Mouse (Mus musculus) liver, embryonic 13.5 days (tissue): ENCODE measurements at regions not wholly inside any gene's neighbourhood (a gene's known extent, or its start where the extent isn't known, plus 50 kb on each side); places are given as distances from the start of the nearest gene placed in this dataset.

Experiments
- ATAC-seq: fragments of 200-750 bp; cut with Nextera tagmentation; 2 replicates; pipeline ENCODE4 v1.8.0; 2017; ENCODE audit warnings: low read depth, mild to moderate bottlenecking, moderate number of reproducible peaks, moderate library complexity
- DNase-seq: peaks from one replicate; pipeline ENCODE4 v3.0.0; 2022
- H3K27ac ChIP-seq: fragments of 300-500 bp; sonication (generic); 2 replicates; pipeline ENCODE4 v1.5.1; 2015; ENCODE audit warnings: moderate library complexity, mild to moderate bottlenecking, inconsistent platforms
- H3K27me3 ChIP-seq: fragments of 300-500 bp; sonication (generic); 2 replicates; pipeline ENCODE4 v1.6.1; 2015; ENCODE audit warnings: mild to moderate bottlenecking, inconsistent platforms
- H3K36me3 ChIP-seq: fragments of 300-500 bp; sonication (generic); 2 replicates; pipeline ENCODE4 v1.6.1; 2015; ENCODE audit warnings: mild to moderate bottlenecking, inconsistent platforms
- H3K4me1 ChIP-seq: fragments of 300-500 bp; sonication (generic); replicated peaks from 2 replicates; pipeline ENCODE4 v1.6.1; 2015; ENCODE audit warnings: inconsistent platforms
- H3K4me2 ChIP-seq: fragments of 300-500 bp; sonication (generic); 2 replicates; pipeline ENCODE4 v1.6.1; 2015; ENCODE audit warnings: inconsistent platforms, mild to moderate bottlenecking, moderate library complexity
- H3K4me3 ChIP-seq: fragments of 300-500 bp; sonication (generic); replicated peaks from 2 replicates; pipeline ENCODE4 v1.5.1; 2015; ENCODE audit warnings: mild to moderate bottlenecking, inconsistent platforms
- H3K9ac ChIP-seq: fragments of 300-500 bp; sonication (generic); 2 replicates; pipeline ENCODE4 v1.6.1; 2015; ENCODE audit warnings: mild to moderate bottlenecking, inconsistent platforms
- H3K9me3 ChIP-seq: fragments of 300-500 bp; sonication (generic); replicated peaks from 2 replicates; pipeline ENCODE4 v1.6.1; 2016; ENCODE audit warnings: inconsistent platforms
- WGBS: fragments of 180-500 bp; shearing (Covaris S2); methylation state at CpG from one replicate; pipeline ENCODE4 v1.1.7; 2015; ENCODE audit not compliant: insufficient replicate concordance; 5-methylcytosine and 5-hydroxymethylcytosine counted together

- no peaks in the 10 kb centered on the region for H3K36me3 ChIP-seq
- H3K9ac ChIP-seq: no peak overlapping the region
- H3K4me2 ChIP-seq: no peak overlapping the region
- no peaks in the 10 kb centered on the region for H3K9me3 ChIP-seq
- H3K27ac ChIP-seq: no peak overlapping the region
- no peaks in the 10 kb centered on the region for H3K27me3 ChIP-seq
- H3K4me1 ChIP-seq: no peaks in the 10 kb centered on the region
- DNase-seq: no peak
- no peak overlapping the region for H3K4me3 ChIP-seq
- no peak for ATAC-seq
These were observed 457.9 kb downstream of the Prkd1 start for GRCm38 (mm10) chr12:50190892-50191539.

DNA sequence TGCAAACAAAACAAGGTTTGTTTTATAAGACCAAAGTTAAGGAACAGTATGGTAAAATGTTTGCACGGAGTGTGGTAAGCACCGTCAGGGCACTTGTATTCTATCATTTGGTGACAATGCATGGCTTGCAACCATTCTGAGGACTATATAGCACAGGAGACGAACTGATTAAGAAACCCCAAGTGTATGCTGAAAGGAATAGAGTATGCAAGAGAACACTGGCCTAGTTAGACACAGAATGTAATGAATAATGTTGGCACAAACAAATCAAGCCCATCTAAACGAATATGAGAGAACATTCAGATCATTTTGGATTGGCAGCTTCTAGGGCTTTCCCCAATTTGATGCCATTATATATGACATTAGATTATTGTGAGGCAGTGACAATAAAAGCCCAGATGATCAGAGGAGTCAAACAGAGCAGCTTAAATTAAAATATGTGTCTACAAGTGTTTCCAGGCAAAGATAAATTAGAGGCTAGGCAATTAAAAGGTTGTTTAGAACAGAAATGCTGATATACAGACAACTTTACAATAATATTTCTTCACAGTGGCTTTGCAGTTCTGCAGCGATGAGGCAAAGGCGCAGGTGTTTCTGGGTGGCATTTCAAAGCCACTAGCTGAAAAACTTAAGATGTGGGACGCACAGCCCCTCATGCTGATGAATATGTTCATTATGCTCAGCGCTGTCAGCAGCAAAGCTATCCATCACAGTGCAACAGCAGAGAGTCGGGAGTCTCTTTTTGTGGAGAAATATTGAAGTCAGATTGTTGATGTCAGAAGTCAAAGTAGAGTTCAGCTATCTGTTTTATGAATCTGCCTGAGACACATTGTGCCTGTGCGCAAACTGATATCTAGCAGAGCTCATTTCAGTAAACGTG lies 456.9 kb downstream of the Prkd1 start:
- WGBS: 63% methylated on average over 11 of the region's 11 CpGs
- no peak overlapping the region for H3K4me3 ChIP-seq
- DNase-seq (no peak), ATAC-seq (no peak)
- H3K4me1 ChIP-seq: no peaks in the 10 kb centered on the region
- no peak overlapping the region for H3K27ac ChIP-seq
- no peaks in the 10 kb centered on the region for H3K27me3 ChIP-seq
- H3K36me3 ChIP-seq: no peaks in the 10 kb centered on the region
- no peaks in the 10 kb centered on the region for H3K9me3 ChIP-seq
- H3K4me2 ChIP-seq: no peak overlapping the region
- no peak overlapping the region for H3K9ac ChIP-seq

DNA sequence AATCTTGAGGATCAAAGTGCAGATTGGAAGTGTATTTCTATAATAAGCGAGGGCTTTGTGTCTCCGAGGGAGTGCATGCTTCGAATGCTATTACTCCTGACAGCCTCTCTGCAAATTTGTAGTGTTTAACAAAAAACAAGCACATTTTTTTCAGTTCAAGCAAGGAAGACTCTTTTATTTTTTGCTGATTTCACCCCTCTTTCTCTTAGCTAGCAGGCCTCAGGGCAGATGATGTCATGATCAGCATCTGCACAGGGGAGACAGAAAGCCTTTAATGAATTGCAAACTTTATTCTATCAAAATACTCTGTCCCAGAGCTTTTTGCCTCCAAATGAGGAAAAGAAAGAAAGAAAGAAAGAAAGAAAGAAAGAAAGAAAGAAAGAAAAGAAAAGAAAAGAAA lies 455.4 kb downstream of the Prkd1 start:
- Histone ChIP-seq H3K9me3 (no peaks in the 10 kb centered on the region), H3K4me2 (no peak overlapping the region), H3K27me3 (no peaks in the 10 kb centered on the region), H3K4me1 (no peaks in the 10 kb centered on the region), H3K9ac (no peak overlapping the region), H3K4me3 (no peak overlapping the region), H3K27ac (no peak overlapping the region), H3K36me3 (no peaks in the 10 kb centered on the region)
- ATAC-seq (no peak), DNase-seq (no peak)
- 75% methylated on average over 3 of the region's 3 CpGs for WGBS

DNA sequence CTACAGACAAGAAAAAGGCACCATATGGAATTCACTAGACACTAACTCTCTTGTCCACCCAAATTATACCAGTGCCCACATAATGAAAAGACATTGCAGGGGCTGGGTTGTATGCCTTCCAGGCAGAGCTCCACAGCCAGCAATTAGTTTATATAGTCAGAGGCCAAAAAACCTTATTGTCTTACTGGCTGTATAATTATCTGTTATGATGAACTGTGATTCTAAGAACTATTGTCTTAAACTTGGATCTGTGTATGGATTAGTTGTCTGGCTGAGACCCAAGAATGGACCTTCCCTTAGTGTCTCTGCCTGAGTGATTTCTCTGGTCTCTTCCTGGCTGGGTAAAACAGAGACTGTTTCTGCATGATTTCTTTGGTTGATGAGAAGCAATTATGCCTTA lies 454.2 kb downstream of the Prkd1 start:
- Histone ChIP-seq H3K9me3 (no peaks in the 10 kb centered on the region), H3K27ac (no peak overlapping the region), H3K36me3 (no peaks in the 10 kb centered on the region), H3K4me2 (no peak overlapping the region), H3K4me3 (no peak overlapping the region), H3K27me3 (no peaks in the 10 kb centered on the region), H3K9ac (no peak overlapping the region), H3K4me1 (no peaks in the 10 kb centered on the region)
- ATAC-seq (no peak), DNase-seq (no peak)

- WGBS: 40% methylated on average over 2 of the region's 2 CpGs
- Histone ChIP-seq H3K4me3 (no peak overlapping the region), H3K9me3 (no peaks in the 10 kb centered on the region), H3K4me2 (no peak overlapping the region), H3K36me3 (no peaks in the 10 kb centered on the region), H3K4me1 (no peaks in the 10 kb centered on the region), H3K27ac (no peak overlapping the region), H3K27me3 (no peaks in the 10 kb centered on the region), H3K9ac (no peak overlapping the region)
- DNase-seq: no peak
- no peak for ATAC-seq
These were observed 452.6 kb downstream of the Prkd1 start for GRCm38 (mm10) chr12:50196339-50196738.

DNA sequence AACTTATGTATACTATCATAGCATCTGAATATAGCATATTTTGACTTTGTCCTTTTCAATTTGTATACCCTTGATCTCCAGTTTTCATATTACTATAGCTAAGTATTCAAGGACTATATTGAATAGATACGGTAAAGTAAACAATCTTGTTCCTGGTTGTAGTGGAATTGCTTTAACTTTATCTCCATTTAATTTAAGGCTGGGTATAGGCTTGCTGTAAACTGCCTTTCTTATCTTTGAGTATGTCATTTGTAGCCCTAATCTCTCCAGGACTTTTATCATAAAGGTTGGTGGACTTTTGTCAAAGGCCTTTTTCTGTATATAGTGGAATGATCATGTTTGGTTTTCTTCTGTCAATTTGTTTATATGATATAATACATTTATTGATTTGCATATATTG lies 407.8 kb downstream of the Prkd1 start:
- Histone ChIP-seq H3K4me1 (no peaks in the 10 kb centered on the region), H3K27me3 (no peaks in the 10 kb centered on the region), H3K9ac (no peak overlapping the region), H3K27ac (no peak overlapping the region), H3K4me3 (no peak overlapping the region), H3K9me3 (no peaks in the 10 kb centered on the region), H3K36me3 (no peaks in the 10 kb centered on the region), H3K4me2 (no peak overlapping the region)
- DNase-seq: no peak
- WGBS: 85% methylated on average over 1 of the region's 1 CpGs
- ATAC-seq: no peak

- Histone ChIP-seq H3K9ac (no peak overlapping the region), H3K4me1 (no peaks in the 10 kb centered on the region), H3K4me2 (no peak overlapping the region), H3K9me3 (no peaks in the 10 kb centered on the region), H3K27me3 (no peaks in the 10 kb centered on the region), H3K36me3 (no peaks in the 10 kb centered on the region), H3K27ac (no peak overlapping the region), H3K4me3 (no peak overlapping the region)
- no peak for ATAC-seq
- WGBS: 39% methylated on average over 4 of the region's 4 CpGs
- DNase-seq: no peak
These were observed 390.0 kb downstream of the Prkd1 start for GRCm38 (mm10) chr12:50258901-50259300.

DNA sequence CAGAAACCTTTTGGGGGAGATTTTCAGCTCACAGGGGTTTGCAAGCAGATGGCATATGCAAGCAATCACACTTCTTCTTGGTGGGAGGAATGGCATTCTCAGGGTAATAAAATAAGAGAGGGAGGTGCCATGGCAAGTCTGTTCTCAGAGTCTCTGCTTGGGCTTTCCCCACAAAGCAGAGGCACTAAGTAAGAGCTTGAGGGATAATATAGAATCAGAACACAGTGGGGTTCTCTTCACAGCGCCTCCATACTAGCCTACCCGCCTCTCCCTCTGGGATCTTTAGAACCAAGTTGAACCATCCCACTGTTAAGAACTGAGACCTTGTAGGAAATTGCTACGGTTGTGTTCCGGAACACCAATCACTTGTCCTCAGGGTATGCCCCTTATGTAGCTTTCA lies 387.8 kb downstream of the Prkd1 start:
- Histone ChIP-seq H3K9ac (no peak overlapping the region), H3K27ac (no peak overlapping the region), H3K27me3 (no peaks in the 10 kb centered on the region), H3K9me3 (no peaks in the 10 kb centered on the region), H3K36me3 (no peaks in the 10 kb centered on the region), H3K4me1 (no peaks in the 10 kb centered on the region), H3K4me3 (no peak overlapping the region), H3K4me2 (no peak overlapping the region)
- DNase-seq (no peak), ATAC-seq (no peak)
- WGBS: 64% methylated on average over 4 of the region's 4 CpGs

DNA sequence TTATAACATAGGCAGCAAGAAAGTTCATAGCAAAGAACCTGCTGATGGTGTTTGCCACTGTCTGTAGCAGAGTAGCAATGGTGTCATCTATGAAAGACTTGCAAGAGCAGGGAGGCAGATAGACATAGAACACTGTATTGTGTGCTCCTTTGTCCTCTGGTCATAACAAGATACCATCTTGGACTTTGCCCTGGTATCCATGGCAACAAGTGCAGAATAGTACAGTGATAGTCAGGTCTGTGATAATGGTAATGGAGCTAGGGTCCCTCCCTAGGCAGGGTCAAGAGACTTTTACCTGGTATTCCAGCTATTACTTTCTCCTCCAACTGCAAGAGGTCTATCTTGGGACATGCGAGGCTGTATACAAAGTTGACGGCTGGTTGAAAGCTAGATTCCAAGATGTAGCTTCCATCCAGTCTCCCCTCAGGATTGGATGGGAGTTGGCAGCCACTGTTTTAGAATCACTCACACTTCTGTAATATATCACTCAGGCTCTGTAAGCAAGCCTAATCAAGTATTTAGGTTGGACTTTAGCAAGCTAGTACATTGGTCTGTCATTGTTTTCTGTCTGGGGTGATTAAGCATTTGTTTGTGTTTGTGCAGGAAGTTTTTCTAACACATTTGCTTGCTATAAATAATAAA lies 375.5 kb downstream of the Prkd1 start:
- Histone ChIP-seq H3K36me3 (no peaks in the 10 kb centered on the region), H3K9ac (no peak overlapping the region), H3K4me1 (no peaks in the 10 kb centered on the region), H3K27me3 (no peaks in the 10 kb centered on the region), H3K27ac (no peak overlapping the region), H3K4me2 (no peak overlapping the region), H3K9me3 (no peaks in the 10 kb centered on the region), H3K4me3 (no peak overlapping the region)
- 68% methylated on average over 2 of the region's 2 CpGs for WGBS
- ATAC-seq (no peak), DNase-seq (no peak)

DNA sequence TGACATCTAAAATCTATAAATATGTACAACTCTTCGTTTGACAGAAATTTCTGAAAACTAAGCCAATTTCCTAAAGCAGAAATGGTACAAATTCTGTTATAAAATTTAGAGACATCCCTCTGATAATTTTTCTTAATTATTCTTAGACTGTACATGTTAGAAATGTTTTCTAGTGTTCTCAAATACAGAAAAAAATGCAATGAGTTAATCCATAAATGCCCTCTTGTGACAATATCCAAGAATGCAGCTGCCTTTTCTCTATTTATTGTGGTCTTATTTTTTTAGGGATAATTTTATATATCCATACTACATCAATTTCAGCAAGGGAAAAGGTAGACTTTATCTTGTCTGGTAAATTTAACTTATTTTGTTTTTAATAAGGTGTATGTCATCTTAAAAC lies 367.3 kb downstream of the Prkd1 start:
- Histone ChIP-seq H3K36me3 (no peaks in the 10 kb centered on the region), H3K4me2 (no peak overlapping the region), H3K4me1 (no peaks in the 10 kb centered on the region), H3K9me3 (no peaks in the 10 kb centered on the region), H3K27me3 (no peaks in the 10 kb centered on the region), H3K9ac (no peak overlapping the region), H3K27ac (no peak overlapping the region), H3K4me3 (no peak overlapping the region)
- ATAC-seq: no peak
- DNase-seq: no peak
- 29% methylated on average over 1 of the region's 1 CpGs for WGBS
